Mouse (Mus musculus) urinary bladder, adult 2 months (tissue): ENCODE results near the gene Gm27029. TPM values are rescaled to one million over a fixed set of nuclear protein-coding genes. Genes with fewer than 3 reads are reported as not detected.
A peak's percentile ranks its signal among the peaks of the same experiment; 100 is the strongest.
"Not testable (repeated sequence)": the region's sequence is repeated elsewhere in the genome, so short reads cannot be mapped to it uniquely, and the experiment has no call there.

ENCODE experiments used
- DNase-seq: peaks from one replicate; pipeline ENCODE4 v3.0.0; 2022; ENCODE audit warnings: low spot score
- polyA plus RNA-seq: library from polyadenylated mRNA; depleted of rRNA; stranded (reverse); fragments of >200 nt; gene quantifications from 2 replicates; pipeline ENCODE4 v1.2.3, GENCODE M21; 2012

The Gm27029 gene
- polyA plus RNA-seq, 1 experiment: 0.95 TPM

GRCm38 (mm10) chr11:101420148-101420547 is 4.4 kb downstream of the Gm27029 start:
- no peak for DNase-seq

- DNase-seq: no peak
Measured at GRCm38 (mm10) chr11:101419610-101420009, 5.0 kb downstream of the Gm27029 start.

GRCm38 (mm10) chr11:101418991-101419390 is 5.6 kb downstream of the Gm27029 start:
- DNase-seq: no peak

- DNase-seq: peak; percentile 85
Measured at GRCm38 (mm10) chr11:101417101-101417855, 7.3 kb downstream of the Gm27029 start, which contains the start of gene Aarsd1. Aarsd1 (minus strand) TSS chr11:101417615.

- no peak for DNase-seq
Measured at GRCm38 (mm10) chr11:101416433-101417100, 8.0 kb downstream of the Gm27029 start.

GRCm38 (mm10) chr11:101415306-101415705 is 9.3 kb downstream of the Gm27029 start:
- DNase-seq: no peak

- no peak for DNase-seq
Measured at GRCm38 (mm10) chr11:101395110-101395509, 29.5 kb downstream of the Gm27029 start.

GRCm38 (mm10) chr11:101381817-101382216 is 42.8 kb downstream of the Gm27029 start:
- DNase-seq: no peak

GRCm38 (mm10) chr11:101378926-101379325 is 45.7 kb downstream of the Gm27029 start:
- no peak for DNase-seq

- not testable (repeated sequence) for DNase-seq
Measured at GRCm38 (mm10) chr11:101378196-101378595, 46.4 kb downstream of the Gm27029 start.

- no peak for DNase-seq
Measured at GRCm38 (mm10) chr11:101374421-101374938, 50.1 kb downstream of the Gm27029 start.

- DNase-seq: no peak
Measured at GRCm38 (mm10) chr11:101370141-101370540, 54.5 kb downstream of the Gm27029 start.

GRCm38 (mm10) chr11:101367326-101367935 is 57.2 kb downstream of the Gm27029 start, which contains the start of gene G6pc:
G6pc (plus strand) TSS chr11:101367561.
- DNase-seq: no peak

- DNase-seq: no peak
Measured at GRCm38 (mm10) chr11:101364531-101364931, 60.1 kb downstream of the Gm27029 start.

- DNase-seq: no peak
Measured at GRCm38 (mm10) chr11:101360651-101361113, 63.9 kb downstream of the Gm27029 start.

GRCm38 (mm10) chr11:101359776-101360175 is 64.8 kb downstream of the Gm27029 start:
- no peak for DNase-seq

GRCm38 (mm10) chr11:101357505-101358182 is 67.0 kb downstream of the Gm27029 start:
- no peak for DNase-seq
